Mouse (Mus musculus): ENCODE measurements at regions not wholly inside any gene's neighbourhood (a gene's known extent, or its start where the extent isn't known, plus 50 kb on each side); places are given as distances from the start of the nearest gene placed in this dataset.

GRCm38 (mm10) chr17:4769284-4769683 is 224.8 kb upstream of the Arid1b start:
- no peak for TF ChIP-seq GATA1 (IDR thresholded peaks at IDR 0.05; ENCODE audit: low read length)
- TF ChIP-seq TAL1 (IDR thresholded peaks at IDR 0.05; ENCODE audit: low read length) = no peak
